Mouse (Mus musculus): ENCODE data around the gene Cnot8.
"Not testable (repeated sequence)": the region's sequence is repeated elsewhere in the genome, so short reads cannot be mapped to it uniquely, and the experiment has no call there.

DNA sequence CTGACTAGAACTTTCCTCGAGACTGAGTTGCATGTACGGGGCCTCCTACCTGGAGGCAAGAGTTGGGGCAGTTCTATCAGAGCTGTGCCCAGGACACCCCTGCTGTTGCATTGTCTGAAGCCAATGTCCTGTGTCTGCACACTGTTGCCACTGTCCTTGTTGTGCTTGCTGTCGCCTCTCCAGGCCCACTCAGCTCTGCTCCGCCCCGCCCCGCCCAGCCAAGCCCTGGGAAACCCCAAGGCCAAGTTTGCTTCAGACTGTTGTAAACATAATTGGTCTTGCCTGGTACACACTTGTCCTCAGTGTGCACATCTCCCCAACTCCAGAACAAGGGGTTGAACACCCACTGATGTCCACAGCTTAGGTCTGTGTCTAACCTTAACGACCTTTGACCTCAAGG is 44.2 kb upstream of the Cnot8 start:
- TF ChIP-seq CTCF, EP300 (IDR thresholded peaks at IDR 0.05; ENCODE audit: low read depth): not testable (repeated sequence)

Measured in liver, postnatal 0 days (tissue).